Mouse (Mus musculus) midbrain, embryonic 15.5 days (tissue): ENCODE measurements around the gene Foxd4. TPM values are rescaled to one million over a fixed set of nuclear protein-coding genes. Genes with fewer than 3 reads are reported as not detected.
"Not testable (repeated sequence)": the region's sequence is repeated elsewhere in the genome, so short reads cannot be mapped to it uniquely, and the experiment has no call there.

Source experiments
- ATAC-seq: fragments of 200-750 bp; cut with Nextera tagmentation; replicated peaks from 2 replicates; pipeline ENCODE4 v1.8.0; 2017; ENCODE audit warnings: moderate TSS enrichment
- H3K27ac ChIP-seq: fragments of 300-500 bp; sonication (generic); 2 replicates; pipeline ENCODE4 v1.5.1; 2015; ENCODE audit warnings: mild to moderate bottlenecking, inconsistent platforms
- H3K27me3 ChIP-seq: fragments of 300-500 bp; sonication (generic); replicated peaks from 2 replicates; pipeline ENCODE4 v1.6.1; 2015; ENCODE audit warnings: inconsistent platforms
- H3K36me3 ChIP-seq: fragments of 300-500 bp; sonication (generic); replicated peaks from 2 replicates; pipeline ENCODE4 v1.6.1; 2015; ENCODE audit warnings: inconsistent platforms
- H3K4me1 ChIP-seq: fragments of 300-500 bp; sonication (generic); 2 replicates; pipeline ENCODE4 v1.6.1; 2015; ENCODE audit warnings: inconsistent platforms
- H3K4me2 ChIP-seq: fragments of 300-500 bp; sonication (generic); 2 replicates; pipeline ENCODE4 v1.6.1; 2015; ENCODE audit warnings: inconsistent platforms, mild to moderate bottlenecking, moderate library complexity
- H3K4me3 ChIP-seq: fragments of 300-500 bp; sonication (generic); 2 replicates; pipeline ENCODE4 v1.5.1; 2015; ENCODE audit warnings: mild to moderate bottlenecking, inconsistent platforms
- H3K9ac ChIP-seq: fragments of 300-500 bp; sonication (generic); 2 replicates; pipeline ENCODE4 v1.6.1; 2015; ENCODE audit warnings: mild to moderate bottlenecking, inconsistent platforms
- H3K9me3 ChIP-seq: fragments of 300-500 bp; sonication (generic); 2 replicates; pipeline ENCODE4 v1.6.1; 2016; ENCODE audit warnings: inconsistent platforms
- WGBS: fragments of 180-500 bp; shearing (Covaris S2); methylation state at CpG from one replicate; pipeline ENCODE4 v1.1.7; 2015; ENCODE audit warnings: mixed read lengths; 5-methylcytosine and 5-hydroxymethylcytosine counted together
- polyA plus RNA-seq: library from polyadenylated mRNA; unstranded; fragments of >200 nt; fragmentation: Nextera tagmentation; extraction: Ambion mirVana; gene quantifications from 2 replicates; pipeline ENCODE4 v1.2.1, GENCODE M21; 2015

Gene Foxd4
- polyA plus RNA-seq, 1 experiment from 2014 or later, result 0.17 TPM

DNA sequence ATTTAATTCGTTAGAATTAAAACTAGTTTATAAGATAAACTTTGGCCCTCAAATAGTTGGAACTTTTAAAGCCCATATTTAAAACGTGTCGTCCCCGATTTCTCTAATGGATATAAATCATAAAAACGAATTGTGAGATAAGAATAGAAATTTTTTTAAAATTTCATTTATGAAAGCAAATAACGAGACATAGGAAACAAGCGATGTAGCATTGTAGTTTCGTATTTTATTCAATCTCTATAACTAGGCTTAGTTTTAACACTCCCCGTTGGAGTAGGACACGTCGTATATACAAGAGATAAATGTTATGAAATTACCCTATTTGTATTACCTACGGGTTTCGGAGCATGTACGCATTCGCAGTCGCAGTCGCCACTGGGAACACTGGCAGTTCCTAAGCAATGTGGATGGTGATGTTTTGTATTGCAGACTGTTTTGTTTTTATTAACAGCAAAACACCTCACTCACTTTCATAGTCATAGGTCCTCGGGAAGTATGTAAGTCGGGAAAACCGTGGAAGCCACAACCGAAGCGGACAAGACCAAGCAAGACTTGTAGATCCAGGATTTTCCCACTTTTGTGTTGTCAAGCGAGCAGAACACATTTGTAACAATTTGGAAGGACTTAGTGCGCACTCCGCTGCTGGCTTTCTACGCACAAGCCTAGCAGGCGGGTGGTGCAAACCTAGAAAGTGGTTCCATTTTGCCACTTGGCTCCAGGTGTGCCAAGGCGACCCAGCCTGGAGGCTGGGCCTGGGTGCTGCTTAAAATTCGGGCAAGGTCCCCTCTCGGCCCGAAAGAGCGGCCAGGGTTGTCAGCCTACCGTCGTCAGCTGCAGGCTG lies 2.0 kb downstream of the Foxd4 start:
- 2% methylated on average over 34 of the region's 34 CpGs for WGBS
- no peak overlapping the region for H3K27ac ChIP-seq

DNA sequence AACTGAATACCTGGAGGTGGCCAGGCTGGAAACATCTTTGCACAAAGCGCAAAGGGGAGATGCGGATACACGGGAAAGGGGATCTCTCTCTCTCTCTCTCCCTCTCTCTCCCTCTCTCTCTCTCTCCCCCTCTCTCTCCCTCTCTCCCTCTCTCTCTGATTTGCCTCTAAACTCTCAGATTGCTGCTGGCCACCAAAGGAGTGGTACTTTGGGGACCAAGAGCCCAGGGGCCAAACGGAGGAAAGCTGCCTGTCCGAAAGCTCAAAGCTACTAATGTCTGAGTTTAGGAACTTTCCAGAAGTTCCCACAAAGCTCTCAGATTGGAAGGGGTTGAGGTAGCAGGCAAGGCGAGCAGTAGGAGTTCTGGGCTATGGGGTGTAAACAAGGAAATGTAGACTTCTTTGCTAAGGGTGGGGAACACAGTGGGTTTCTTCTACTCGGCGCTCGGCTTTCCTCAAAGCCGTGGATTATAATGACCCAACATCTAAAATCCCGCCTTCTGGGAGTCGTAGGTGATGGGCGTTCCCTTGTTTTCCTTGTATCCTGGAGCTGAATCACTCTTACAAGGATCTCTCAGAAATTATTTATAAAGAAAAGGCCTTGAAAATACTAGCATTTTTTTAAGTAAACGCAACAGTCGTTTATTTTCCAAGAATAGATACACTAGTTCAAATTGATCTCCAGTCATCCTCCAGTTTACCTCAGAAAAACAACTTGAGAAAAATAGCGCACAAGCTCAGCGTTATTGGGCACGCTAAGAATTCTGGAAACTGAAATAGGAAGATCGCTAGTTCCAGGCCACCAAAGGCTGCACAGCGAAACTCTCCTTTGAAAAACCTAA lies 2.9 kb downstream of the Foxd4 start:
- Histone ChIP-seq H3K4me2 (no peak overlapping the region), H3K36me3 (no peaks in the 10 kb centered on the region), H3K4me1 (peaks cover 30% of the 10 kb centered on the region), H3K4me3 (no peak overlapping the region), H3K9me3 (no peaks in the 10 kb centered on the region), H3K27ac (no peak overlapping the region), H3K9ac (no peak overlapping the region), H3K27me3 (peaks cover 70% of the 10 kb centered on the region)
- under 1% methylated on average over 20 of the region's 20 CpGs for WGBS
- ATAC-seq, result no peak

More for the DNA sequence above, 2.0 kb downstream of the Foxd4 start:
- no peaks in the 10 kb centered on the region for H3K36me3 ChIP-seq
- H3K4me3 ChIP-seq, result peak overlapping the region; percentile 36
- H3K4me2 ChIP-seq, result peak overlapping the region; percentile 62
- H3K9me3 ChIP-seq, result no peaks in the 10 kb centered on the region
- no peak overlapping the region for H3K9ac ChIP-seq
- no peak for ATAC-seq
- H3K27me3 ChIP-seq, result peaks cover 75% of the 10 kb centered on the region
- peaks cover 30% of the 10 kb centered on the region for H3K4me1 ChIP-seq

DNA sequence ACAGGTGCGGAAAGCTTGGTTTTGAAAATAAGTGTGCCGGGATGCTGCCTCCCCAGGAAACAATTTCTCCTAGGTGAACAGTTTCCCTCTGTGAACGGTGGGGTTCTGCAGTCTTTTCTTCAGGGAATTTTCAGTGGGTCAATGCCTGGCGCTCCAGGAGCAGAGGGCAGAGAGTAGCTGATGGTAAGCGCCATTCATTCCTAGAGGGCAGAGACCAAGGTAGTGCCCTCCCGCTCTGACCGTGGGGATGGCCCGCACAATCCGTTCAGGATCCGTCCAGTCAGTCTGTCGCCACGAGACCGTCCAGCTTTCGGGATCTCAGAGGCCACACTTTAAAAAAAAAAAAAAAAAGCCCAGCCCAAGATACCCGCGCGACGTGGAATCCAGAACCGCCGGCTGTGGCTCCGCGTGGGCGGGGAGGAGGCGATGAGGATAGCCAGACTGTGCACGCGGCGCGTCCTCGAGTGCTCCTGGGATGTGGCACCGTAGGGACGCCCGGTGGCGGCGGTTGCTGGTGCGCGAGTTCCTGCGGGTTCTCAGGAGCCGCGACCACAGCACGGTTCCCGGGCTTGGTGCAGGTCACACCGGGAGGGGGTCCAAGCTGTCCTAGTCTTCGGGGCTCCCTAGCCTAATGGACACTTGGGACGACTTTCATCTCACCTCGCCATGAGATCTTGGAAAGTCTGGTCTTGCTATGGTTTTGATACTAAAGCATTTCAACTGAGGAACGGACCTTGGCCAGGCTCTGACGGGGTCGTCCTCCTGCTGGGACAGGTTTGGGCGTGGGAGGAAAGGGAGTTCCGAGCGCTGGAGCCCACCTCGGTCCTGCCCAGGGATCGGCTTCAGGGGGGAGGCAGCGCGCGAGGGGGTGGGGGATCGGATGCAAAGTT lies 3.7 kb downstream of the Foxd4 start:
- peaks cover 30% of the 10 kb centered on the region for H3K4me1 ChIP-seq
- H3K27me3 ChIP-seq, result peaks cover 61% of the 10 kb centered on the region
- H3K9ac ChIP-seq, result no peak overlapping the region
- H3K27ac ChIP-seq, result no peak overlapping the region
- H3K4me2 ChIP-seq, result peak overlapping the region; percentile 28; the same call in 1 of the 2 replicates
- 2% methylated on average over 57 of the region's 57 CpGs for WGBS
- H3K36me3 ChIP-seq, result no peaks in the 10 kb centered on the region
- no peaks in the 10 kb centered on the region for H3K9me3 ChIP-seq
- ATAC-seq, result no peak
- peak overlapping the region; percentile 13; the same call in 1 of the 2 replicates for H3K4me3 ChIP-seq

DNA sequence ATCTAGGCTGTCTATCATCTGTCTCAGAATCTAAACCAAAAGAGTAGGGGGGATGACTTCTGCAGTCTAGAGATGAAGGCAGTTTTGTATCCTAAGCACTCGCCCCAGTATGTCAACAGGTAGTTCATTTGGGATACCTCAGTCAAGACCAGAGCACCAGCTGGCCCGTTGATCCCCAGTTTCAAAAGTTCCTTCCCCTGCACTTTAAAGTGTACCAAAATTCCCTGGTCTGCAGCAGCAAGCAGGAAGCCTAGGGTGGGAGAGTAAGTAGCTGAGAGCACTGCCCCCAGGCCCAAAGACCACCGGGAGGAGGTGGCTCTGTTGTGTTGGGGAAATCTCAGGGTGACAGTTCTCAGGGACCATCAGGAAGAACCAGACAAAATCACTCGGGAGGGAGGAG lies 4.5 kb downstream of the Foxd4 start:
- 29% methylated on average over 4 of the region's 4 CpGs for WGBS
- Histone ChIP-seq H3K4me3 (no peak overlapping the region), H3K9ac (no peak overlapping the region), H3K9me3 (no peaks in the 10 kb centered on the region), H3K4me2 (no peak overlapping the region), H3K27me3 (peaks cover 54% of the 10 kb centered on the region), H3K36me3 (no peaks in the 10 kb centered on the region), H3K27ac (no peak overlapping the region), H3K4me1 (peaks cover 30% of the 10 kb centered on the region)
- no peak for ATAC-seq

DNA sequence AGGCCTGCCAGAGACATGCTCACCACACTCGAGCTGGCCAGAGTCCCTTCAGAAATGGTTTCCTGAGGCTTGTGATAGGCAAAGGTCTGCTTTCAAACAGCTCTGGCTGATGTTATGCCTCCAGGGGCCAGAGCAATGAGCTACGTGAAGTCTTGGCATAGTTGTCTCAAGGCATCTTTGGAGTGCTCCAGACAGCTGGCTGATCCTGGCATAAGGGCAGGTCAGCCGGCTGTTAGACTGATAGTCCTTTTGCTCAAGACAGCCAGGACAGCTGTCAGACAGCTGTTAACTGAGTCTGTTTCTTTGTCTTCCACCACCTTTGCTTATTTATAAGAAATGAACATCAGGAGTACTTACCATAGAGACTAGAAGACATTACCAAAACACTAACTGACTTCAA lies 14.1 kb downstream of the Foxd4 start:
- ATAC-seq, result no peak
- Histone ChIP-seq H3K4me2 (no peak overlapping the region), H3K27ac (no peak overlapping the region), H3K4me3 (no peak overlapping the region), H3K4me1 (no peaks in the 10 kb centered on the region), H3K36me3 (no peaks in the 10 kb centered on the region), H3K27me3 (peaks cover 8% of the 10 kb centered on the region), H3K9me3 (no peaks in the 10 kb centered on the region), H3K9ac (no peak overlapping the region)
- WGBS, result 79% methylated on average over 3 of the region's 3 CpGs

DNA sequence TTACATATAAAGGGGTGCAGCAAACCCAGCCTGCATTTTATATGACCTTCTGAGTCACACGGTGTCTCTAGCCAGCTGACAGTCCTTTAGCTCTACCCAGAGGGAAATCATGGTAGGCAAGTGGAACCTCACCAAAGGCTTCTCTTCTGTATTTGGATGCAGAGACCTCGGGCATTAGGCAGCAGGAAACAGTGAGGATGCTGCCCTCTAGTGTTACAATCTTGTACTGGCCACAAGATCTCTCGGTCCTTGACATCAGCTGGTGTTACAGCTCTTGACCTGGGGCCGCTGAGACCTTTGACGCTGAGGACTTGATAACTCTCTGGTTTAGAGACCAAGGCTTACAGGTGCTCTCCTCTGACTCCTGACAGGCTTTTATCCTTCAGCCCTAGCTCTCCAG lies 15.5 kb downstream of the Foxd4 start:
- no peak overlapping the region for H3K9ac ChIP-seq
- no peak overlapping the region for H3K27ac ChIP-seq
- peaks cover 8% of the 10 kb centered on the region for H3K27me3 ChIP-seq
- H3K9me3 ChIP-seq, result no peaks in the 10 kb centered on the region
- no peaks in the 10 kb centered on the region for H3K36me3 ChIP-seq
- H3K4me2 ChIP-seq, result no peak overlapping the region
- no peaks in the 10 kb centered on the region for H3K4me1 ChIP-seq
- no peak overlapping the region for H3K4me3 ChIP-seq
- peak; percentile 30; the same call in 1 of the 2 replicates for ATAC-seq
- WGBS, result 7% methylated on average over 5 of the region's 5 CpGs

DNA sequence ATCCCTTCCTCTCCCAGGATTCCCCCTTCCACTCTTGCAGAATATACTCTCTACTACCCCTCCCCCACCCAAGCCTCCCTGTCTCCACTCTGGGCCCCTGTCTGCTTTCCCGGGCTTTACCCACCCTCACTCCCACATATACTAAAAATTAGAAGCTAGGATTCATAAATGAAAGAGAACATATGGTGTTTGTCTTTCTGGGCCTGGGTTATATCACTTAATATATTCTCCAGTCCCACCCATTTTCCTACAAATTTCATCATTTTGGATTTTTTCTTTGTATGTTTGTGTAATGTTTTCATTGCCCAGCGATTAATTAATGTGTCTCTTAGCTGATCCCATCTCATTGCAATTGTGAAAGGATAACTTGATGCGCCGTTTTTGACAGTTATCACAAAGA lies 19.8 kb downstream of the Foxd4 start:
- 62% methylated on average over 4 of the region's 4 CpGs for WGBS
- H3K36me3 ChIP-seq, result no peaks in the 10 kb centered on the region
- no peak overlapping the region for H3K4me3 ChIP-seq
- no peaks in the 10 kb centered on the region for H3K4me1 ChIP-seq
- H3K27ac ChIP-seq, result no peak overlapping the region
- H3K4me2 ChIP-seq, result no peak overlapping the region
- H3K27me3 ChIP-seq, result peaks cover 7% of the 10 kb centered on the region
- H3K9ac ChIP-seq, result no peak overlapping the region
- 0 out of 2 replicates have a peak, but pooled peaks cover 2% of the 10 kb centered on the region for H3K9me3 ChIP-seq
- no peak for ATAC-seq

DNA sequence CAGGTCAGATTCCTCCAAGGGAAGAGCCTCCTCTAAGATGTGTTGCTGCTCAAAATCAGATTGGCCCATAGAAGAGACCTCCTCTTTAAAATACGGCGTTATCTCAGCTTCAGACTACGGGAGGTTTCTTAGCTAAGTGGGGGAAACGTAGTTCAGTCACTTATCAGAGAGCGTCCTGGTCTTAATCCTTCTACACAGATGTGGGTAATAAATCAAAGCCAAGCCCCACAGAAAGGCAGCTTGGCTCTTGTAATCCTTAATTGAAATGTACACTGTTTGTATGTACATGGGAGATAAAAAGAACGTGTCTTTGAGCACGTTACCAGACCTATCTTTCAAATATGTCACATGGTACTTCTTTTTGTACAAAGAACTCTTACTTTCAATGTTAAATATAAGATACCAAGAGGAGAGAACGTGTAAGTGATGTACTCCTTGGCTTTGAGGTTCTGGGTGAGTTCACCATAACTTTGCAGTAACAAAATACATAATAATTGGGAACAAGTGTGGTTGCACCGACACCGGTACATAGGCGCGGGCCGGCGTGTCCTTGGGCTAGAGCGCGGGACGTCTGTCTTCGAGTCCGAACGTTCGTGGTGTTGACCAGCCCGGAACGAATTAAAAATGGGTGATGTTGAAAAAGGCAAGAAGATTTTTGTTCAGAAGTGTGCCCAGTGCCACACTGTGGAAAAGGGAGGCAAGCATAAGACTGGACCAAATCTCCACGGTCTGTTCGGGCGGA lies 25.7 kb downstream of the Foxd4 start, which contains the start of gene Gm10053:
Gene Gm10053, plus strand, starts transcription at position 558 of the 742 bp plus-strand sequence.
- H3K36me3 ChIP-seq, H3K9ac ChIP-seq, H3K27me3 ChIP-seq, H3K9me3 ChIP-seq, H3K4me2 ChIP-seq, H3K27ac ChIP-seq, ATAC-seq, H3K4me3 ChIP-seq, H3K4me1 ChIP-seq: not testable (repeated sequence)
- WGBS, result 83% methylated on average over 23 of the region's 26 CpGs

DNA sequence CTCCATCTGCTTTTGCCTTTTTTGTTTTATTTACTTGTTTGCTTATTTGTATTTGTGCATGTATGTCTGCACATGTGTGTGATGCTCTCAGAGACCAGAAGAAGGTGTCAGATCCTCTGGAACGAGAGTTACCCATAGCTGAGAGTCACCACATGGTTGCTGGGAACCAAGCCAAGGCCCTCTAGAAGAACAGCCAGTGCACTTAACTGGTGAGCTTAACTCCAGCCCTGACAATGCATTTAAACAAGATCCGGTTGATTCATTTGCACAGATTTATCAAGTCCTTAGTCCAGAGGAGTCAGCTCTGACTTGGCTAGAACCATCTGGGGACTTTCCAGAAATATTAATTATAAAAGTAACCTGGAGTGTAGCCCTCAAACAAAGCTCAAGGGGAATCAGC lies 27.1 kb downstream of the Foxd4 start:
- Histone ChIP-seq H3K9ac (no peak overlapping the region), H3K4me1 (no peaks in the 10 kb centered on the region), H3K4me2 (no peak overlapping the region), H3K27me3 (no peaks in the 10 kb centered on the region), H3K4me3 (no peak overlapping the region), H3K9me3 (0 out of 2 replicates have a peak, but pooled peaks cover 2% of the 10 kb centered on the region), H3K36me3 (no peaks in the 10 kb centered on the region), H3K27ac (no peak overlapping the region)
- ATAC-seq, result no peak
- WGBS, result 62% methylated on average over 2 of the region's 2 CpGs

DNA sequence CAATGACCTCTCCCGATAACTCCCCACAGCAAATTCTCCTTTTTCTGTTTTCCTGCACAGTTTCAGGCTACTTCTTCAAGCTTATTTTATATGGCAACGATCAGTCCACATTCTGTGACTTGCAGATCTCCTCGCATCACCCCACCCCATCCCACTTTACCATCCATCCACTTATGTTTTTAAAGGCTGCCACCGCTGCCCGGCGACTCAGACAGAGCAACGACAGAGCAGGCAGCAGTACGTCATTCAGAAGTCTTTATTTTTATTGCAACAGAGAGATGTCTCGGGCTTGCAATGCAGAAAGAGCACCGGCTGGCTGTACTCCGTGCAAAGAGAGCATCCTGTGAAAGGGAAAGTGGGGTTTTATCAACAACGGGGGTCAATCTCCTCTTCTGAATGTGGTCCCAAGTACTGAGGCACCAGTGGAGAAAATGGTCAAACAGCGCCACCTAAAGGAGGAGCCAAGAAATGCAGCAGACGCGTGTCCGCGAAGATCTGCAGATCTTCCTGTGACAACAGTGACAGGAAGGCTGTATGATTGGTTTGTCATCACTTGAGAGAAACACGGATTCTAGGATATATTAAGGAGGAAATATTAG lies 29.9 kb downstream of the Foxd4 start:
- H3K36me3 ChIP-seq, result no peaks in the 10 kb centered on the region
- no peak overlapping the region for H3K27ac ChIP-seq
- H3K9me3 ChIP-seq, result no peaks in the 10 kb centered on the region
- 16% methylated on average over 18 of the region's 18 CpGs for WGBS
- ATAC-seq, result peak; percentile 89
- H3K4me3 ChIP-seq, result peak overlapping the region; percentile 35
- no peaks in the 10 kb centered on the region; the same call in 1 of the 2 replicates for H3K27me3 ChIP-seq
- peak overlapping the region; percentile 64 for H3K4me2 ChIP-seq
- peak overlapping the region; percentile 36 for H3K9ac ChIP-seq
- no peaks in the 10 kb centered on the region for H3K4me1 ChIP-seq

DNA sequence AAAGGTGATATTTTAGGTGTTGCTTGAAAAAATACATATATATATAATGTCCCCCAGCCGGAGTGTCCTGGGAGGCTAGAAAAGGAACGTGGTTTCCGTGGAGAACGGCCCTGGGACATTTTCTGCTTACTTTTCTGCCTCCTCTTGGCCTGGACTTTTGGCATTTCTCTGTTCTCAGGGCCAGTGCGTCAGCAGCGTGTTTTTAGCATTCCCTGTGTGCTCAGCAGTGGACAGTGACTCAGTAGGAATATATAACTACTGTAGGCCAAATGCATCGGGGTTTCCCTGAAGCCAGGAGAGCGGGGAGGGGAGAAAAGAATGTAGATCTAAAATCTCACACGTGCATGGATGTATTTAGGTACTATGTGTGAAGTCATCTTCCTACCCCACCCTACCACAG lies 35.6 kb downstream of the Foxd4 start:
- 86% methylated on average over 9 of the region's 9 CpGs for WGBS

More for the DNA sequence above, 35.6 kb downstream of the Foxd4 start:
- Histone ChIP-seq H3K9ac (no peak overlapping the region), H3K27ac (no peak overlapping the region), H3K9me3 (no peaks in the 10 kb centered on the region), H3K36me3 (no peaks in the 10 kb centered on the region), H3K4me1 (peaks cover 7% of the 10 kb centered on the region), H3K4me2 (no peak overlapping the region), H3K27me3 (peaks cover 23% of the 10 kb centered on the region), H3K4me3 (no peak overlapping the region)
- no peak for ATAC-seq
